Mouse (Mus musculus): ENCODE data around the gene Mov10.

DNA sequence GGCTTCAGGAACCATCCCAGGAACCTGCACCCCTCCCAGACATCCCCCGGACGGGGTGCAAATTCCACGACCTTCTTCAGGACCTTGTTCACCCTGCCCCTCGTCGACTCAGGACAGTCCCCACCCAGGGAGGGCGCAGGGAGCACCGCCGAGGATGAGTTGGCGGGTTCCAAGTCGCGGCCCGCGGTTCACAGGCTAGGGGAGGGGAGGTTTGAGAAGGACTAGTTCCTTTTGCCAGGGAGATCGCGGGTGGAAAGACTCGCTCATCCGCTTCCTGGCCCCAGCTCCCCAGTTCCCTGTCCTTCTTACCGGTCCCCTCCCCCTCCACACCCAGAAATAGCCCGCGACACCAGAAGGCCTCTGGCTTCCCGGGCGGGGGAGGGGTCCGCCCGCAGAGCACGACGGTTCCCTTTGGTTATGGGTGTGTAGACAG, 36.9 kb downstream of the Mov10 start, which contains the start of gene Fam19a3:
- no peak for TF ChIP-seq POLR2A (IDR thresholded peaks at IDR 0.05; ENCODE audit: borderline replicate concordance, extremely low read depth, low read depth, low read length)
- TF ChIP-seq CTCF (IDR thresholded peaks at IDR 0.05; ENCODE audit: insufficient read depth, low read length), result no peak
